Mouse (Mus musculus) megakaryocyte, embryonic 14.5 days (primary cell): ENCODE data around the gene Efcab14.

Experiments used
- FLI1 ChIP-seq: IDR thresholded peaks from 2 replicates; pipeline ENCODE4 v1.6.1; 2012; ENCODE audit warnings: low read length, inconsistent platforms, mixed read lengths
- GATA1 ChIP-seq: IDR thresholded peaks from 3 replicates; pipeline ENCODE4 v1.6.1; 2012; ENCODE audit warnings: mixed read lengths, low read length, inconsistent platforms, borderline replicate concordance

DNA sequence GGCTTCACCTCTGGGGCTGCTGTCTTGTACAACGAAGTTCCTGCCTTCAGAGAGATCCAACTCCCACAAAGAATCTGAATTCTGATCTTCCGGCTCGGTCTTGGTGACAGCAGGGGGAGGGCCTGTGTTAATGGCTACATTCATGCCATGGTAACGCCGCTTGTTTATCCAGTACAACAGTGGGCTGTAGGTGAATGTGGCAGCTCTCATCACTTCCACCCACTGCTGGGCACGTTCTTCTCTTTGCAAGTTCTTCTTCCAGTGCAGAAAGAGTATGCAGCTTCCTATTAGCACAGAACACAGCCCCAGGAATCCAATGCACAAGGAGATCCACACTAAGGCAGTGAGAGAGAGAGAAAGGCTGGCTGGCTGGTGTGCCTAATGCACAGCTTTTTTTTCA, 42.7 kb downstream of the Efcab14 start:
- TF ChIP-seq GATA1 (no peak), FLI1 (no peak)
